Mouse (Mus musculus): ENCODE measurements at regions not wholly inside any gene's neighbourhood (a gene's known extent, or its start where the extent isn't known, plus 50 kb on each side); places are given as distances from the start of the nearest gene placed in this dataset.
"Not testable (repeated sequence)": the region's sequence is repeated elsewhere in the genome, so short reads cannot be mapped to it uniquely, and the experiment has no call there.

DNA sequence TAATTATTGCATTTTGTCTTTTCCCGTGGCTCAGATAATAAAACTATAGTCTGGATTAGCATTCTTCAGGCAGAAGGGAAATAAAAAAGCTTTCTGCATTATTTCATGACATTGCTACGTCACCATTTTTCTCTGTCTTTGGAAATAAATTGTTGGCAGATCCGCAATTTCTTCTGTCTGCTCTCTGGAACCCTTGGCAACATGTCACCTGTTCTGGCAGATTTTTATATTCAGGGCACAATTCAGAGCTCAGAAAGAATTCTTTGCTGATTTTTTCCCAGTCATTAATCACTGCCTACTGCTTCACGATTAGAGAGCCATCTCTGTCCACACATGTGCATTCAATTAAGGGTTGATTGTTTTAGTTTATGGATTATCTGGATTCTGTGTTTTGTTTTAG, 460.5 kb downstream of the Cdh8 start:
- no peak for DNase-seq
- intact Hi-C loops (cut with DNase I): no loop called here

DNA sequence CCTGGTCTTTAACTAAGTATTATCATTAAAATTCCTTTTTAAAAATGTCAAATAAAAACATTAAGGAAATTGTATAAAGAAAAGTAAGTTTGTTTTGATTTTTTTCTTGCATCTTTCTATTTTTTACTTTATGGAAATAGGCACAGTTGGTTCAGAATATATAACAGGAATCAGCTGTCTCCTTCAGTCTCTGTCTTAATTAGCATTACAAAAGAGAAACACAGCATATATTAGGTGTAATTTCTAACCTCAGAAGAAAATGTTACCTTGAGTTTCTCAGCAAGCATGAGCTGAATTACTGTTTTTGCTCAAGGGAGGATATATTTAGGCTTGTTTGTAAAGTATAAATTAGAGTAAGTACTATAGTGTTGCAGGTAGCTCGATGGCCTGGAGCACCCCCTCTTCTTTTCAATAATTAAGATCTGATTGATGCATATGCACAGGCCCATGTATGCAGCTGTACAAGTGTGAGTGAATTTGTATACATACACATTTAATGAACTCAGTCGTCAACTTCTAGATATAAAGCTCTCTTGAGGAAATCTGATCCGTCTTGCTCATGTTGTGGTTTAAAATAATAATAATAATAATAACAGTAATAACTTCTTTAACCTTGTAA, 503.0 kb downstream of the Cdh8 start:
- no peak for DNase-seq
- intact Hi-C loops (cut with DNase I): no loop called here

- intact Hi-C loops (cut with DNase I): no loop called here
- no peak for DNase-seq
These were observed 522.9 kb downstream of the Cdh8 start for GRCm38 (mm10) chr8:98893331-98893730.

DNA sequence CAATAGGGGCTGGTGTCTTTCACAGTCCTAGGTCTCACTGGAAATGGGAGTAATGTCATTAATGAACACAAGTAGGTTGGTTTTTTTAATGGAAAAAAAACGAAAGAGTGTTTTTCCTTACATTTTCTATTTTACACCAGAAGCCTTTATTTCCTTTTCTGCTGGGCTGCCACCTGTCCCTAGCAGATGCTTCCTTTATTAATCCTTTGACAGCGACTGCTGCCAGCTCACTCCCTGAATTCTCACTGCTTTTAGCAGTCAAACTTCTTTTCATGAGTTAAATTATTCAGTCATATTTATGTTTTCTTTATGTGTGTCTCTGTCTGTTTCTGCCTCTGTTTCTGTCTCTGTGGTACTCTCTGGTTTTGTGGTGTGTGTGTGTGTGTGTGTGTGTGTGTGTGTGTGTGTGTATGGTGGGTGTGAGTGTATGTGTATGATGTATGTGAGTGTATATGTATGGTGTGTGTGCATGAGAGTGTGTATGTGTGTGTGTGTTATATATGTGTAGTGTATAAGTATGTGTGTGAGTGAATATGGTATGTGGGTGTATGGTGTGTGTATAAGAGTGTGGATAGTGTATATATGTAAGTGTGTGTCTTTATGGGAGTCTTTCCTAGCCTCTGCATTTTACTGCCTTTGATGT, 554.5 kb downstream of the Cdh8 start:
- intact Hi-C loops (cut with DNase I): no loop called here

GRCm38 (mm10) chr8:98861175-98861574, 555.1 kb downstream of the Cdh8 start:
- DNase-seq: no peak
- intact Hi-C loops (cut with DNase I): no loop called here

More for the DNA sequence above, 554.5 kb downstream of the Cdh8 start:
- DNase-seq: no peak

DNA sequence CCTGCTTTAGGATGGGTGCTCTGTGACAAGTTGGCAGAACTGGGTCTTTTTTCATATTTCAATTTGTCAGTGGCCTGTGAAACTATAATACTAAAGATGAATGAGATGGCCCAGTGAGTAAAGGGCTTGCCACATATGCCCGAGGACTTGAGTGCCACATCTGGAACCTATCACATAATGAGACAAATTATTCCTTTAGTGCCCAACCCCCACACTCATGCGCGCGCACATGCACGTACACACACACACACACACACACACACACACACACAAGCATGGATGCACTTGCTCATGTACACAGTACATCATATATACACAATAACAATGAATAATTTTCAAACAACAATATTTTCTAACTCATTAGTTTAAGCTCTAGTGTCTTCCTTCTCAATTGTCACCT, 555.9 kb downstream of the Cdh8 start:
- intact Hi-C loops (cut with DNase I): no loop called here
- no peak for DNase-seq

DNA sequence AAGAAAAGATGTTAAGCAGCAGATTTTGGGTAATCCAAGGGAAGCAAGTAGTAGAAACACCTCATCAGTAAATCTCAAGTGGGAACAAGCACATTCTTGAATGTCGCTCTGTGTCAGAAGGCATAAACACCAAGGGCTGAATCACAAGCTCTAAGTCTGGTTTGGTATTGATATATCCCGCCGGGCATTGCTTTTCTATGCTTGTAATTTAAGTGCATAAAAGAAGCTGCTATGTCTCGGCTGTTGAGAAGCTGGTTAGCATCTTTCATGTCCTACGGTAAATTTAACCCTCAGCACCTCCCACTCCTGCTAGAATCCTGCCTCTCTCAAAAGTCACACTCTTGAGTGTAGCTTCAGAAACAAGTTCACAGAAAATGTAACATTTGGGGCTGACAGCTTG, 586.8 kb downstream of the Cdh8 start:
- intact Hi-C loops (cut with DNase I): no loop called here

DNA sequence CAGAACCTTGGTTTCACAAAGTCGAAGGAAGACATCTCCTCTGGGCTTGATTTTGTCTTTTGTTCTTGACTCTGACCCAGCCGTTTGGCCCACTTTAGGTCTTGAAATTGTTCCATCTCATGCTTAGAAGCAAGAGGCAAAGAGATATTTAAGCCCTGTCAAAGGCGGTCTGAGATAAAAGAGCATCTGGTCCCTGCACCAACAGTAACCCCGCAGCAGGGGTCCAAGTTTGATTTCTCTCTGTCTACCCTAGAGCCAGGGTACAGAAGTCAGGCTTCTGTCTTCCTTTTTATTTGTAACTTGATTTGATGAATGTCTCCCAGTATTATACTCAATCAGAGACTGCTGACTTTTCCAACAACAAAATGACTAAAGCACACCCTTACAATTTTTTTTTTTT, 587.3 kb downstream of the Cdh8 start:
- DNase-seq: no peak
- intact Hi-C loops (cut with DNase I): no loop called here

More for the DNA sequence above, 586.8 kb downstream of the Cdh8 start:
- no peak for DNase-seq

- no peak for DNase-seq
- intact Hi-C loops (cut with DNase I): no loop called here
These were observed 604.3 kb downstream of the Cdh8 start for GRCm38 (mm10) chr8:98811922-98812321.

DNA sequence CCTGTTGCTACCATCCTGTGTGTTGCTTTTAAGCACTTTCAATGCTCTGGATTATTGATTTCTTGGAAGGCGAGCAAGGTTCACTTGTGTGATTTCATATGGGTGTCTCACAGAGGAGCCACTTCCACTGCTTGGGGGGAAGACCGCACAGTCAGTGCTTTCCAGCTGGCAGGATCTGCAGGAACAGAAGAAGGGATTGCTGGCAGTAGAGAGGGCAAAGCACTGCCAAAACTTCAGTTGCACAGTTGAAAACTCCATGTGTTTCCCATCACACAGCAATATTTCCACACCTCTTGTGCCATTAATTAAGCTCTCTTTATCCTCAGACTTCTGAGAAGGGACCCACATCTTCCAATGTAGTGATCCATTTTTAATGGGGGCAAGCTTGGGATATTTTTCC, 618.8 kb downstream of the Cdh8 start:
- peak in 1 of 2 experiments; percentile 2 for DNase-seq
- intact Hi-C loops (cut with DNase I): no loop called here

DNA sequence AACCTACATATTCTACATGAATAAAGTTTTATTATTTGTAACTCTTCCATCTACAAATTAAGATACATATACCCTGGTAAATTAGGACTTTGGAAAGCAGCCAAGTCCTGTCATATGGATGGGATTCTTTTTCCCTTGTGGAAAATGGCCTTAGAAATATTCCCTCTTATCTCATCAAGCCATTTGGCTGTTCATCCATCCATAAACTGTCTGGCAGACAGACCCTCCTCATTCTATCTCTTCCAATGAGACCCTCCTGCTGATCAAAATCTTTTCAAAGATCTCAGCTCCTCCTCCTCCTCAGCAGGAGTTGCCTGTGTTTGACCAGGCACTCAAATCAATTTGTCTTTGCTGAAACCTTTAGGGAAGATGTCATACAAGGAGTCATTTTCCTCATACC, 649.2 kb downstream of the Cdh8 start:
- DNase-seq: no peak
- intact Hi-C loops (cut with DNase I): no loop called here

DNA sequence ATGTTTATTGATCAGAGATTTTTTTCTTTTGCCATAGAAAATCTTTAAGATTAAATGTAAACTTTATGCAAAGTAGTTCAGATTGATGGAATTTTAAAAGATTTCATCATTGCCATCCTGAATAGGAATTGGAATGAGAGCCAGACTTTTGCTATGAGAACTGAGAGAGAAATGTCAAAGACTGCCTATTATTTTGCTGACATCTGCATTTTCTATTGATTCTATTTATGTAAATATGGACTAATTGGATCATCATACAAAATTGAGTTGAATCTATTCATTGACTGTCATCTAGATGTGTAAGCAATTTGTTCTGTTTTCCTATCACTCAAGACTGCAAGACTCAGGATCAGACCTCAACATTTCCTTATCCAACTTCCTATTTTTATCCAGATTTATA, 659.7 kb downstream of the Cdh8 start:
- no peak for DNase-seq
- intact Hi-C loops (cut with DNase I): no loop called here

DNA sequence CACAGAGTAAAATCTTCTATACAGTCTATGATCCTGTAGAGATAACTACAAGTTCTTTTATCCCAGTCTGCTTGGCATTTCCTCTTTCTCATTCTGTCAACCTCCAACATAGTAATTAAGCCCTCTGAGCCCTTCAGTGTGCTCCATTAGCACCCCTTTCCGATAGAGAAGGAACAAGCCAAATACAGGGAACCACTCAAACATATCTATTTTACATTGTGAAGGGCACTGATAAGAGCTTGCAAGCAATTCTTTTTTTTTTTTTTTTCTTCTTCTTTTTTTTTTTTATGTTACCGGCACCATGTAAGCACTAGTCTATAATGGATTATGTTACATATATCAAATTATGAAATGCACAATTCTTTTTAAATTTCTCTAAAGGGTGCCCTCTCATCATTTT, 660.5 kb downstream of the Cdh8 start:
- intact Hi-C loops (cut with DNase I): no loop called here
- no peak for DNase-seq

GRCm38 (mm10) chr8:98752367-98752766, 663.9 kb downstream of the Cdh8 start:
- DNase-seq: no peak
- intact Hi-C loops (cut with DNase I): no loop called here

DNA sequence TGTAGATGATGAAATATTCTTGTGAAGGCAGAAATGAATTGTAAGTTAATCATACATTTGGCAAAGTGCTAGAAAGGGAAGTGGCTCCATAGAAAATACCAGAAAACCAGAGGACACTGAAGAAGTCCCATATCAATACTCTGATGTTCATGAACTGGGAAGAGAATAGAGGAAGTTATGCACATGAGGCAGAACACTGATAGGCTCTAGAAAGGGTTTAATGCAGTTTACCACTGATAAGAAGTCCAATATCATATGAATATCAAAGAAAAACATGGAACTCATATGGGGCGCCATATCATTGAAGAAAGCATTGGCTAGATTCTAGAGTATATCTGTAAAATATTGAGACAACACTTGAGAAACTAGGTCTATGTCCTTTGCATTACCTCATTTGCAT, 708.5 kb downstream of the Cdh8 start:
- intact Hi-C loops (cut with DNase I): loop anchor here (1.0 kb wide), 1 partner anchor 13 kb away; no protein-coding TSS in a partner anchor
- DNase-seq: no peak

- DNase-seq: no peak
- intact Hi-C loops (cut with DNase I): no loop called here
These were observed 710.1 kb downstream of the Cdh8 start for GRCm38 (mm10) chr8:98706122-98706521.

- no peak for DNase-seq
- intact Hi-C loops (cut with DNase I): no loop called here
These were observed 731.1 kb downstream of the Cdh8 start for GRCm38 (mm10) chr8:98685195-98685594.

GRCm38 (mm10) chr8:98684531-98684930, 731.7 kb downstream of the Cdh8 start:
- DNase-seq: no peak
- intact Hi-C loops (cut with DNase I): no loop called here

GRCm38 (mm10) chr8:98680065-98680464, 736.2 kb downstream of the Cdh8 start:
- no peak for DNase-seq
- intact Hi-C loops (cut with DNase I): no loop called here

DNA sequence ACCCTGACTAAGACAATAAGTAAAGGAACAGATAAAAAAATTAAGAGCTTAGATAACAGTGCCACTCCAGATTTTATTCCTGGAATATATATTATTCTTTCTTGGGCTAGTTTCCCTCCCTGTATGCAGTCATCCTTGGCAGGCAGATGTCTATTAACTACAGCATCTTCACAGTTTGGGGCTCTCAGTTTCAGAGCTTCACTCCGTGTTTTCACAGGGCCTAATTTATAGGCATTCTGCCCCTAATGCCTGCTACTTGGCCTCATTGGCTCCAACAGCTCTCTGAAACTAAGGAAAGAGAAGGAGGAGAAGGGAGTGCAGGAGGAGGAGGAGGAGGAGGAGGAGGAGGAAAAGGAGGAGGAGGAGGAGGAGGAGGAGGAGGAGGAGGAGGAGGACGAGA, 757.0 kb downstream of the Cdh8 start:
- intact Hi-C loops (cut with DNase I): no loop called here
- no peak for DNase-seq

- DNase-seq; intact Hi-C loops (cut with DNase I): not testable (repeated sequence)
These were observed 764.0 kb downstream of the Cdh8 start for GRCm38 (mm10) chr8:98652316-98652715.

- intact Hi-C loops (cut with DNase I): no loop called here
These were observed 765.3 kb downstream of the Cdh8 start for GRCm38 (mm10) chr8:98651010-98651409.

DNA sequence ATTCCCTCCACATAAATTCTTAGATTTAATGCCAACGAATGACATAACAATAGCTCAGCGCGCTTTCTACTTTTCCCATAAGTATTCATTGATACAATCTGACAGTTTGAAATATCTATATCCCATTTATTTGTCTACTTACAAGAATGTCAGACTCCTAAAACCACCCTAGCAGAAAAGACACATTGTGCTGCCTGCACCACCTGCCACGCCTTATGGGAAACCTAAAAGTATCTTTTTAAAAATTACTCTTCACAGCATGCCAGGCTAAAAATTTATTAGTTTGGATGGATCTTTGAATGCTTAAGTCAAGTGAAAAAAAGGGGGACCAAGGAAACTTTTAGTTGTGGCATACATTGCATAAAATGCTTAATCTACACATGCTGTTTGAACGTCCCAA, 788.1 kb downstream of the Cdh8 start:
- DNase-seq: no peak
- intact Hi-C loops (cut with DNase I): no loop called here

More at GRCm38 (mm10) chr8:98651010-98651409, 765.3 kb downstream of the Cdh8 start:
- no peak for DNase-seq

Data from heart, postnatal 14 days (tissue).